Mouse (Mus musculus): Measurements from ENCODE around the gene E330009J07Rik. TPM values are rescaled to one million over a fixed set of nuclear protein-coding genes. Genes with fewer than 3 reads are reported as not detected.

E330009J07Rik gene
- polyA plus RNA-seq, 1 experiment, result 14.7 TPM

- Histone ChIP-seq H3K4me1 (replicated peaks; ENCODE audit: control insufficient read depth, insufficient read depth, low read length) (no peaks in the 10 kb centered on the region), H3K27me3 (ENCODE audit: control insufficient read depth, insufficient read depth, low read length) (no peaks in the 10 kb centered on the region), H3K36me3 (ENCODE audit: control insufficient read depth, insufficient read depth, low read length) (peaks cover 16% of the 10 kb centered on the region), H3K4me3 (ENCODE audit: control insufficient read depth, insufficient read depth, low read length) (no peak overlapping the region), H3K27ac (ENCODE audit: control insufficient read depth, insufficient read depth, low read length) (no peak overlapping the region)
- WGBS, result 95% methylated on average over 4 of the region's 4 CpGs
- DNase-seq, result no peak
- no peak for TF ChIP-seq POLR2A (IDR thresholded peaks at IDR 0.05; ENCODE audit: control insufficient read depth, extremely low read depth, insufficient read depth, low read length, poor library complexity)
- TF ChIP-seq CTCF (IDR thresholded peaks at IDR 0.05; ENCODE audit: borderline replicate concordance, control insufficient read depth, extremely low read depth, insufficient read depth, low read length, poor library complexity), result no peak
These were observed 54.0 kb downstream of the E330009J07Rik start for GRCm38 (mm10) chr6:40381908-40382307.

GRCm38 (mm10) chr6:40380181-40380580 is 55.8 kb downstream of the E330009J07Rik start:
- WGBS, result 94% methylated on average over 3 of the region's 3 CpGs
- Histone ChIP-seq H3K27ac (ENCODE audit: control insufficient read depth, insufficient read depth, low read length) (no peak overlapping the region), H3K4me1 (replicated peaks; ENCODE audit: control insufficient read depth, insufficient read depth, low read length) (no peaks in the 10 kb centered on the region), H3K27me3 (ENCODE audit: control insufficient read depth, insufficient read depth, low read length) (no peaks in the 10 kb centered on the region), H3K36me3 (ENCODE audit: control insufficient read depth, insufficient read depth, low read length) (peaks cover 12% of the 10 kb centered on the region), H3K4me3 (ENCODE audit: control insufficient read depth, insufficient read depth, low read length) (no peak overlapping the region)
- no peak for DNase-seq
- TF ChIP-seq CTCF (IDR thresholded peaks at IDR 0.05; ENCODE audit: borderline replicate concordance, control insufficient read depth, extremely low read depth, insufficient read depth, low read length, poor library complexity) (no peak), POLR2A (IDR thresholded peaks at IDR 0.05; ENCODE audit: control insufficient read depth, extremely low read depth, insufficient read depth, low read length, poor library complexity) (no peak)

- Histone ChIP-seq H3K4me3 (ENCODE audit: control insufficient read depth, insufficient read depth, low read length) (no peak overlapping the region), H3K4me1 (replicated peaks; ENCODE audit: control insufficient read depth, insufficient read depth, low read length) (no peaks in the 10 kb centered on the region), H3K36me3 (ENCODE audit: control insufficient read depth, insufficient read depth, low read length) (peaks cover 7% of the 10 kb centered on the region; the same call in 1 of the 2 replicates), H3K27ac (ENCODE audit: control insufficient read depth, insufficient read depth, low read length) (no peak overlapping the region), H3K27me3 (ENCODE audit: control insufficient read depth, insufficient read depth, low read length) (no peaks in the 10 kb centered on the region)
- TF ChIP-seq CTCF (IDR thresholded peaks at IDR 0.05; ENCODE audit: borderline replicate concordance, control insufficient read depth, extremely low read depth, insufficient read depth, low read length, poor library complexity) (no peak), POLR2A (IDR thresholded peaks at IDR 0.05; ENCODE audit: control insufficient read depth, extremely low read depth, insufficient read depth, low read length, poor library complexity) (no peak)
- no peak for DNase-seq
- 96% methylated on average over 6 of the region's 6 CpGs for WGBS
These were observed 64.9 kb downstream of the E330009J07Rik start for GRCm38 (mm10) chr6:40371031-40371430.

- TF ChIP-seq CTCF (IDR thresholded peaks at IDR 0.05; ENCODE audit: borderline replicate concordance, control insufficient read depth, extremely low read depth, insufficient read depth, low read length, poor library complexity), result 0 out of 2 replicates have a peak, but pooled peaks have one; percentile 27
- TF ChIP-seq POLR2A (IDR thresholded peaks at IDR 0.05; ENCODE audit: control insufficient read depth, extremely low read depth, insufficient read depth, low read length, poor library complexity), result no peak
- WGBS, result 97% methylated on average over 7 of the region's 7 CpGs
- Histone ChIP-seq H3K27me3 (ENCODE audit: control insufficient read depth, insufficient read depth, low read length) (no peaks in the 10 kb centered on the region), H3K4me3 (ENCODE audit: control insufficient read depth, insufficient read depth, low read length) (no peak overlapping the region), H3K4me1 (replicated peaks; ENCODE audit: control insufficient read depth, insufficient read depth, low read length) (no peaks in the 10 kb centered on the region), H3K36me3 (ENCODE audit: control insufficient read depth, insufficient read depth, low read length) (peaks cover 19% of the 10 kb centered on the region; the same call in 1 of the 2 replicates), H3K27ac (ENCODE audit: control insufficient read depth, insufficient read depth, low read length) (no peak overlapping the region)
- DNase-seq, result no peak
These were observed 82.6 kb downstream of the E330009J07Rik start for GRCm38 (mm10) chr6:40353360-40353759.

Other genes with a start within 250 kb of the E330009J07Rik start
- gene Agk, start 111.0 kb downstream of the E330009J07Rik start, polyA plus RNA-seq (2012; rRNA removed), result 18.9 and 19.4 TPM in 2 replicates
- 0.04 and 0.28 TPM in 2 replicates for gene Wee2, start 3.0 kb upstream of the E330009J07Rik start, polyA plus RNA-seq (2012; rRNA removed)
- 15.9 and 19.4 TPM in 2 replicates for gene Ssbp1, start 35.2 kb upstream of the E330009J07Rik start, polyA plus RNA-seq (2012; rRNA removed)
- gene Tas2r137, start 55.1 kb upstream of the E330009J07Rik start, polyA plus RNA-seq (2012; rRNA removed), result not detected in 2 replicates
- 0.26 and 0.36 TPM in 2 replicates for gene Tas2r108, start 57.4 kb upstream of the E330009J07Rik start, polyA plus RNA-seq (2012; rRNA removed)
- not detected in 2 replicates for gene Prss37, start 83.4 kb upstream of the E330009J07Rik start, polyA plus RNA-seq (2012; rRNA removed)
- not detected in 2 replicates for gene Olfr461, start 118.9 kb upstream of the E330009J07Rik start, polyA plus RNA-seq (2012; rRNA removed)
- not detected in 2 replicates for gene Olfr460, start 133.4 kb upstream of the E330009J07Rik start, polyA plus RNA-seq (2012; rRNA removed)
- 0.62 and 1.2 TPM in 2 replicates for gene Clec5a, start 149.7 kb upstream of the E330009J07Rik start, polyA plus RNA-seq (2012; rRNA removed)
- 0.13 TPM in 1 of 2 replicates, not detected in the other for gene Tas2r138, start 177.2 kb upstream of the E330009J07Rik start, polyA plus RNA-seq (2012; rRNA removed)
- 1.6 and 1.8 TPM in 2 replicates for gene Mgam, start 192.7 kb upstream of the E330009J07Rik start, polyA plus RNA-seq (2012; rRNA removed)